Mouse (Mus musculus): ENCODE data around the gene Ppil3.

GRCm38 (mm10) chr1:58445861-58446260 lies 575 bp upstream of the Ppil3 start:
- TF ChIP-seq CTCF (conservative IDR thresholded peaks at IDR 0.05; ENCODE audit: insufficient read depth, insufficient read length, low read depth, low read length) (no peak), POLR2A (IDR thresholded peaks at IDR 0.05; ENCODE audit: low read depth, low read length) (no peak)
